Mouse (Mus musculus): ENCODE data around the gene Gm9821.

Gene Gm9821

GRCm38 (mm10) chr2:91971231-91972097 lies 26.0 kb downstream of the Gm9821 start:
- DNase-seq (ENCODE audit: low spot score in 2 of 2), result no peak

- no peak for DNase-seq (ENCODE audit: low spot score in 2 of 2)
Measured at GRCm38 (mm10) chr2:91972121-91972566, 26.6 kb downstream of the Gm9821 start.

- DNase-seq (ENCODE audit: low spot score in 2 of 2), result no peak
Measured at GRCm38 (mm10) chr2:91973416-91974135, 28.1 kb downstream of the Gm9821 start.

GRCm38 (mm10) chr2:91975581-91976541 lies 30.4 kb downstream of the Gm9821 start, which contains the start of gene Dgkz:
Gene Dgkz, minus strand, starts transcription at chr2:91975864.
- DNase-seq (ENCODE audit: low spot score in 2 of 2), result no peak

GRCm38 (mm10) chr2:91977960-91978359 lies 32.5 kb downstream of the Gm9821 start:
- no peak for DNase-seq (ENCODE audit: low spot score in 2 of 2)

GRCm38 (mm10) chr2:91978547-91978946 lies 33.0 kb downstream of the Gm9821 start:
- no peak for DNase-seq (ENCODE audit: low spot score in 2 of 2)

GRCm38 (mm10) chr2:91980245-91980644 lies 34.7 kb downstream of the Gm9821 start:
- DNase-seq (ENCODE audit: low spot score in 2 of 2), result no peak

- DNase-seq (ENCODE audit: low spot score in 2 of 2), result no peak
Measured at GRCm38 (mm10) chr2:91980830-91981229, 35.3 kb downstream of the Gm9821 start.

- DNase-seq (ENCODE audit: low spot score in 2 of 2), result peak in 1 of 2 experiments; percentile 49
Measured at GRCm38 (mm10) chr2:91984439-91984838, 38.9 kb downstream of the Gm9821 start.

- no peak for DNase-seq (ENCODE audit: low spot score in 2 of 2)
Measured at GRCm38 (mm10) chr2:91984906-91985525, 39.5 kb downstream of the Gm9821 start.

- no peak for DNase-seq (ENCODE audit: low spot score in 2 of 2)
Measured at GRCm38 (mm10) chr2:91986071-91986470, 40.6 kb downstream of the Gm9821 start.

- DNase-seq (ENCODE audit: low spot score in 2 of 2), result peak; percentile 59 to 79
Measured at GRCm38 (mm10) chr2:91987542-91987941, 42.0 kb downstream of the Gm9821 start.

- DNase-seq (ENCODE audit: low spot score in 2 of 2), result no peak
Measured at GRCm38 (mm10) chr2:91989750-91990149, 44.2 kb downstream of the Gm9821 start.

- no peak for DNase-seq (ENCODE audit: low spot score in 2 of 2)
Measured at GRCm38 (mm10) chr2:91993409-91993808, 47.9 kb downstream of the Gm9821 start.

- no peak for DNase-seq (ENCODE audit: low spot score in 2 of 2)
Measured at GRCm38 (mm10) chr2:91996006-91996405, 50.5 kb downstream of the Gm9821 start.

All from spleen, postnatal 14 days (tissue).